Mouse (Mus musculus) MEL (cell line): Measurements from ENCODE around the gene Tfrc. TPM values are rescaled to one million over a fixed set of nuclear protein-coding genes. Genes with fewer than 3 reads are reported as not detected.

Experiments
- DNase-seq: peaks from one replicate; pipeline ENCODE4 v3.0.0; 2011; ENCODE audit warnings: low read depth, low spot score
- H3K27ac ChIP-seq: 2 replicates; pipeline ENCODE4 v1.5.1; 2012; ENCODE audit warnings: low read depth, mild to moderate bottlenecking, control low read depth, low read length, moderate library complexity; ENCODE audit not compliant: control insufficient read depth
- H3K27me3 ChIP-seq, 2 experiments: fragments of 150-350 bp in 1 of 2; sonication (generic) in 1 of 2; 2 replicates each; pipeline ENCODE4 v1.6.1; 2012; ENCODE audit warnings: low read length in 2 of 2, mild to moderate bottlenecking in 2 of 2, improper control_type of control experiment in 1 of 2, moderate library complexity in 1 of 2; ENCODE audit not compliant: insufficient read depth in 2 of 2, control insufficient read depth in 1 of 2
- H3K36me3 ChIP-seq, 2 experiments: 2 replicates each; pipeline ENCODE4 v1.6.1; 2012 to 2014; ENCODE audit warnings: low read length in 2 of 2, improper control_type of control experiment in 1 of 2, inconsistent platforms in 1 of 2, mild to moderate bottlenecking in 1 of 2; ENCODE audit not compliant: insufficient read depth in 2 of 2, control insufficient read depth in 1 of 2
- H3K4me1 ChIP-seq, 2 experiments: fragments of 150-350 bp in 1 of 2; sonication (generic) in 1 of 2; 2 replicates each; pipeline ENCODE4 v1.6.1; 2012; ENCODE audit warnings: low read length in 2 of 2, improper control_type of control experiment in 1 of 2, mild to moderate bottlenecking in 1 of 2; ENCODE audit not compliant: insufficient read depth in 2 of 2, control insufficient read depth in 1 of 2
- H3K4me3 ChIP-seq, 2 experiments: fragments of 150-350 bp in 1 of 2; sonication (generic) in 1 of 2; 2 replicates each; pipeline ENCODE4 v1.5.1; 2012; ENCODE audit warnings: low read depth in 2 of 2, low read length in 2 of 2, mild to moderate bottlenecking in 2 of 2, moderate library complexity in 2 of 2, control low read depth in 1 of 2, improper control_type of control experiment in 1 of 2; ENCODE audit not compliant: control insufficient read depth in 1 of 2, insufficient read depth in 1 of 2
- H3K79me2 ChIP-seq: 2 replicates; pipeline ENCODE4 v1.6.1; 2012; ENCODE audit warnings: mild to moderate bottlenecking, low read length, moderate library complexity; ENCODE audit not compliant: control insufficient read depth, poor library complexity, insufficient read depth
- H3K9ac ChIP-seq: 2 replicates; pipeline ENCODE4 v1.6.1; 2012; ENCODE audit warnings: low read depth, mild to moderate bottlenecking, control low read depth, low read length, moderate library complexity; ENCODE audit not compliant: control insufficient read depth, poor library complexity, severe bottlenecking
- H3K9me3 ChIP-seq: fragments of 150-350 bp; sonication (generic); replicated peaks from 2 replicates; pipeline ENCODE4 v1.6.1; 2012; ENCODE audit warnings: mild to moderate bottlenecking, low read length, improper control_type of control experiment, moderate library complexity; ENCODE audit not compliant: insufficient read depth
- CHD2 ChIP-seq: IDR thresholded peaks from 2 replicates; pipeline ENCODE4 v1.6.1; 2011; ENCODE audit warnings: low read length, improper control_type of control experiment
- CTCF ChIP-seq, 3 experiments: IDR thresholded peaks in 2 of 3; conservative IDR thresholded peaks in 1 of 3; 2 replicates each; pipeline ENCODE4 v1.5.1; 2011 to 2012; ENCODE audit warnings: low read length in 3 of 3, low read depth in 2 of 3, mild to moderate bottlenecking in 2 of 3, improper control_type of control experiment in 1 of 3, inconsistent platforms in 1 of 3, mixed read lengths in 1 of 3, moderate library complexity in 1 of 3; ENCODE audit not compliant: control insufficient read depth in 1 of 3, insufficient read depth in 1 of 3, poor library complexity in 1 of 3, severe bottlenecking in 1 of 3
- ELF1 ChIP-seq: IDR thresholded peaks from 2 replicates; pipeline ENCODE4 v1.6.1; 2014; ENCODE audit warnings: low read depth, mild to moderate bottlenecking, inconsistent platforms, low read length, improper control_type of control experiment, moderate library complexity
- EP300 ChIP-seq, 2 experiments: IDR thresholded peaks; 2 replicates each; pipeline ENCODE4 v1.6.1; 2011; ENCODE audit warnings: improper control_type of control experiment in 2 of 2, low read length in 2 of 2, low read depth in 1 of 2, mild to moderate bottlenecking in 1 of 2
- ETS1 ChIP-seq: IDR thresholded peaks from 2 replicates; pipeline ENCODE4 v1.6.1; 2012; ENCODE audit warnings: low read depth, mild to moderate bottlenecking, inconsistent platforms, low read length, improper control_type of control experiment, moderate library complexity
- GABPA ChIP-seq: IDR thresholded peaks from 2 replicates; pipeline ENCODE4 v1.6.1; 2012; ENCODE audit warnings: low read depth, mild to moderate bottlenecking, inconsistent platforms, low read length, improper control_type of control experiment, moderate library complexity
- GATA1 ChIP-seq: IDR thresholded peaks from 2 replicates; pipeline ENCODE4 v1.6.1; 2011; ENCODE audit warnings: low read depth, low read length, improper control_type of control experiment
- HCFC1 ChIP-seq: IDR thresholded peaks from 2 replicates; pipeline ENCODE4 v1.6.1; 2012; ENCODE audit warnings: low read depth, mild to moderate bottlenecking, inconsistent platforms, low read length, improper control_type of control experiment, moderate library complexity
- JUND ChIP-seq: IDR thresholded peaks from 2 replicates; pipeline ENCODE4 v1.6.1; 2011; ENCODE audit warnings: low read depth, mild to moderate bottlenecking, improper control_type of control experiment, low read length
- KAT2A ChIP-seq: conservative IDR thresholded peaks from 2 replicates; pipeline ENCODE4 v1.6.1; 2012; ENCODE audit warnings: low read depth, low read length, improper control_type of control experiment, inconsistent platforms
- MAZ ChIP-seq: IDR thresholded peaks from 2 replicates; pipeline ENCODE4 v1.6.1; 2012; ENCODE audit warnings: low read depth, mild to moderate bottlenecking, inconsistent platforms, low read length, improper control_type of control experiment
- MXI1 ChIP-seq: IDR thresholded peaks from 2 replicates; pipeline ENCODE4 v1.6.1; 2011; ENCODE audit warnings: mild to moderate bottlenecking, low read depth, low read length, improper control_type of control experiment
- MYB ChIP-seq: IDR thresholded peaks from 2 replicates; pipeline ENCODE4 v1.6.1; 2011; ENCODE audit warnings: mild to moderate bottlenecking, low read depth, low read length, improper control_type of control experiment
- MYC ChIP-seq: IDR thresholded peaks from 2 replicates; pipeline ENCODE4 v1.6.1; 2011; ENCODE audit warnings: low read depth, mild to moderate bottlenecking, low read length, improper control_type of control experiment, moderate library complexity
- NRF1 ChIP-seq: IDR thresholded peaks from 2 replicates; pipeline ENCODE4 v1.6.1; 2014; ENCODE audit warnings: low read depth, mild to moderate bottlenecking, inconsistent platforms, low read length, improper control_type of control experiment, moderate library complexity; ENCODE audit not compliant: poor library complexity, insufficient read depth, severe bottlenecking
- POLR2A ChIP-seq, 2 experiments: IDR thresholded peaks; 2 replicates each; pipeline ENCODE4 v1.6.1; 2011 to 2012; ENCODE audit warnings: low read length in 2 of 2, mild to moderate bottlenecking in 2 of 2, control low read depth in 1 of 2, improper control_type of control experiment in 1 of 2, low read depth in 1 of 2, moderate library complexity in 1 of 2; ENCODE audit not compliant: control insufficient read depth in 1 of 2, insufficient read depth in 1 of 2, poor library complexity in 1 of 2
- POLR2AphosphoS2 ChIP-seq: IDR thresholded peaks from 2 replicates; pipeline ENCODE4 v1.6.1; 2011; ENCODE audit warnings: low read length, improper control_type of control experiment
- POLR2AphosphoS5 ChIP-seq: IDR thresholded peaks from 2 replicates; pipeline ENCODE4 v1.6.1; 2012; ENCODE audit warnings: low read depth, borderline replicate concordance, mild to moderate bottlenecking, inconsistent platforms, low read length, moderate library complexity, mixed read lengths
- RAD21 ChIP-seq: IDR thresholded peaks from 2 replicates; pipeline ENCODE4 v1.6.1; 2011; ENCODE audit warnings: mild to moderate bottlenecking, low read depth, low read length, improper control_type of control experiment
- RCOR1 ChIP-seq: IDR thresholded peaks from 2 replicates; pipeline ENCODE4 v1.6.1; 2012; ENCODE audit warnings: low read depth, mild to moderate bottlenecking, inconsistent platforms, low read length, improper control_type of control experiment
- SMC3 ChIP-seq: IDR thresholded peaks from 2 replicates; pipeline ENCODE4 v1.6.1; 2011; ENCODE audit warnings: low read depth, low read length, improper control_type of control experiment
- TCF12 ChIP-seq: IDR thresholded peaks from 2 replicates; pipeline ENCODE4 v1.6.1; 2014; ENCODE audit warnings: low read depth, mild to moderate bottlenecking, inconsistent platforms, low read length, improper control_type of control experiment, moderate library complexity
- UBTF ChIP-seq: IDR thresholded peaks from 2 replicates; pipeline ENCODE4 v1.6.1; 2012; ENCODE audit warnings: low read depth, mild to moderate bottlenecking, inconsistent platforms, low read length, improper control_type of control experiment, moderate library complexity, borderline replicate concordance; ENCODE audit not compliant: insufficient read depth
- USF2 ChIP-seq, 2 experiments: IDR thresholded peaks; 2 replicates each; pipeline ENCODE4 v1.6.1; 2011 to 2012; ENCODE audit warnings: improper control_type of control experiment in 2 of 2, low read length in 2 of 2, borderline replicate concordance in 1 of 2, inconsistent platforms in 1 of 2, low read depth in 1 of 2, mild to moderate bottlenecking in 1 of 2; ENCODE audit not compliant: insufficient read depth in 1 of 2
- ZKSCAN1 ChIP-seq: IDR thresholded peaks from 2 replicates; pipeline ENCODE4 v1.6.1; 2012; ENCODE audit warnings: low read depth, mild to moderate bottlenecking, inconsistent platforms, low read length, improper control_type of control experiment, moderate library complexity
- ZMIZ1 ChIP-seq: IDR thresholded peaks from 2 replicates; pipeline ENCODE4 v1.6.1; 2012; ENCODE audit warnings: low read depth, mild to moderate bottlenecking, inconsistent platforms, low read length, improper control_type of control experiment, moderate library complexity
- ZNF384 ChIP-seq: IDR thresholded peaks from 2 replicates; pipeline ENCODE4 v1.6.1; 2012; ENCODE audit warnings: low read depth, mild to moderate bottlenecking, inconsistent platforms, low read length, improper control_type of control experiment
- polyA plus RNA-seq, 2 experiments: library from polyadenylated mRNA; stranded (reverse) in 1 of 2; unstranded in 1 of 2; fragments of >175 nt in 1 of 2; fragments of >200 nt in 1 of 2; gene quantifications; 2 replicates each; pipeline versions ENCODE4 v1.2.1 to v1.2.4; 2012; ENCODE audit warnings: low replicate concordance in 2 of 2, low read depth in 1 of 2; ENCODE audit not compliant: insufficient read length in 2 of 2, insufficient read depth in 1 of 2, missing spikeins in 1 of 2
- total RNA-seq: library from RNA; depleted of rRNA; stranded (reverse); fragments of 300-350 nt; gene quantifications from 2 replicates; pipeline ENCODE4 v1.2.3, GENCODE M21; 2012

The Tfrc gene
- total and polyA plus RNA-seq, 3 experiments = 90.9 to 234 (median 106) TPM

- no peak for TF ChIP-seq MAZ
- no peak for TF ChIP-seq POLR2A (IDR thresholded peaks at IDR 0.05; ENCODE audit: control insufficient read depth in 1 of 2, insufficient read depth in 1 of 2, low read depth in 1 of 2, low read length in 2 of 2, poor library complexity in 1 of 2)
- no peak for TF ChIP-seq MYC
- TF ChIP-seq CTCF (IDR thresholded peaks at IDR 0.05 in 2 of 3, conservative IDR thresholded peaks at IDR 0.05 in 1 of 3; ENCODE audit: control insufficient read depth in 1 of 3, insufficient read depth in 1 of 3, low read depth in 2 of 3, low read length in 3 of 3, poor library complexity in 1 of 3, severe bottlenecking in 1 of 3) = no peak
- no peak for TF ChIP-seq ZMIZ1
- TF ChIP-seq, all 39 proteins: peak for 0
Observed at GRCm38 (mm10) chr16:32656794-32657193, 48.1 kb downstream of the Tfrc start (continued).

GRCm38 (mm10) chr16:32657498-32658250 is 49.0 kb downstream of the Tfrc start:
- no peak overlapping the region for H3K9ac ChIP-seq
- no peak overlapping the region for H3K4me3 ChIP-seq
- H3K36me3 ChIP-seq = no peaks in the 10 kb centered on the region
- H3K4me1 ChIP-seq = no peaks in the 10 kb centered on the region
- no peaks in the 10 kb centered on the region; the same call in 1 of the 2 replicates for H3K79me2 ChIP-seq
- no peak overlapping the region for H3K27ac ChIP-seq
- TF ChIP-seq POLR2AphosphoS2 (no peak), ZNF384 (no peak), JUND (no peak), ZMIZ1 (no peak), ZKSCAN1 (no peak), EP300 (IDR thresholded peaks at IDR 0.05; ENCODE audit: low read depth in 1 of 2, low read length in 2 of 2) (no peak), SMC3 (no peak), POLR2A (IDR thresholded peaks at IDR 0.05; ENCODE audit: control insufficient read depth in 1 of 2, insufficient read depth in 1 of 2, low read depth in 1 of 2, low read length in 2 of 2, poor library complexity in 1 of 2) (no peak), UBTF (no peak), GATA1 (no peak), ELF1 (no peak), MXI1 (no peak), ETS1 (no peak), CHD2 (no peak), RCOR1 (no peak)
- H3K9me3 ChIP-seq = no peaks in the 10 kb centered on the region
- H3K27me3 ChIP-seq = no peaks in the 10 kb centered on the region
- no peak for DNase-seq

GRCm38 (mm10) chr16:32658743-32659171 is 50.0 kb downstream of the Tfrc start:
- TF ChIP-seq USF2 (IDR thresholded peaks at IDR 0.05; ENCODE audit: borderline replicate concordance in 1 of 2, insufficient read depth in 1 of 2, low read depth in 1 of 2, low read length in 2 of 2) (no peak), CHD2 (no peak), POLR2AphosphoS5 (no peak), SMC3 (no peak), HCFC1 (no peak), ELF1 (no peak), CTCF (IDR thresholded peaks at IDR 0.05 in 2 of 3, conservative IDR thresholded peaks at IDR 0.05 in 1 of 3; ENCODE audit: control insufficient read depth in 1 of 3, insufficient read depth in 1 of 3, low read depth in 2 of 3, low read length in 3 of 3, poor library complexity in 1 of 3, severe bottlenecking in 1 of 3) (no peak), KAT2A (no peak), ETS1 (no peak), NRF1 (no peak), MXI1 (no peak), MYB (no peak), GABPA (no peak), RAD21 (no peak), POLR2A (IDR thresholded peaks at IDR 0.05; ENCODE audit: control insufficient read depth in 1 of 2, insufficient read depth in 1 of 2, low read depth in 1 of 2, low read length in 2 of 2, poor library complexity in 1 of 2) (no peak), TCF12 (no peak)
- peaks cover 0 to 2% of the 10 kb centered on the region in 2 experiments; a peak in 1 of 4 replicates for H3K36me3 ChIP-seq
- H3K79me2 ChIP-seq = no peaks in the 10 kb centered on the region; the same call in 1 of the 2 replicates
- H3K27me3 ChIP-seq = no peaks in the 10 kb centered on the region
- H3K27ac ChIP-seq = no peak overlapping the region
- DNase-seq = no peak
- H3K4me1 ChIP-seq = peaks cover 0 to 2% of the 10 kb centered on the region in 2 experiments; a peak in 1 of 4 replicates
- no peak overlapping the region for H3K4me3 ChIP-seq
- no peaks in the 10 kb centered on the region for H3K9me3 ChIP-seq
- H3K9ac ChIP-seq = no peak overlapping the region
